Mouse (Mus musculus) midbrain, embryonic 14.5 days (tissue): ENCODE measurements around the gene Lsamp. TPM values are rescaled to one million over a fixed set of nuclear protein-coding genes. Genes with fewer than 3 reads are reported as not detected.
A peak's percentile ranks its signal among the peaks of the same experiment; 100 is the strongest.

Experiments
- ATAC-seq: fragments of 200-750 bp; cut with Nextera tagmentation; 2 replicates; pipeline ENCODE4 v1.8.0; 2017; ENCODE audit warnings: moderate number of reproducible peaks, moderate library complexity; ENCODE audit not compliant: low FRiP score, low TSS enrichment
- DNase-seq: peaks from one replicate; pipeline ENCODE4 v3.0.0-alpha.2; 2015
- H3K27ac ChIP-seq: fragments of 300-500 bp; sonication (generic); replicated peaks from 2 replicates; pipeline ENCODE4 v1.5.1; 2014; ENCODE audit warnings: mild to moderate bottlenecking, low read depth, low read length, moderate library complexity
- H3K27me3 ChIP-seq: fragments of 300-500 bp; sonication (generic); 2 replicates; pipeline ENCODE4 v1.6.1; 2014; ENCODE audit warnings: low read length, control low read depth, mixed read lengths; ENCODE audit not compliant: control insufficient read depth, insufficient read depth
- H3K36me3 ChIP-seq: fragments of 300-500 bp; sonication (generic); 2 replicates; pipeline ENCODE4 v1.6.1; 2014; ENCODE audit warnings: low read length, control low read depth; ENCODE audit not compliant: control insufficient read depth, insufficient read depth
- H3K4me1 ChIP-seq: fragments of 300-500 bp; sonication (generic); 2 replicates; pipeline ENCODE4 v1.6.1; 2014; ENCODE audit warnings: mild to moderate bottlenecking, antibody characterized with exemption, low read length, control low read depth; ENCODE audit not compliant: control insufficient read depth, insufficient read depth
- H3K4me2 ChIP-seq: fragments of 300-500 bp; sonication (generic); 2 replicates; pipeline ENCODE4 v1.6.1; 2014; ENCODE audit warnings: mild to moderate bottlenecking, low read length, moderate library complexity
- H3K4me3 ChIP-seq: fragments of 300-500 bp; sonication (generic); replicated peaks from 2 replicates; pipeline ENCODE4 v1.5.1; 2014; ENCODE audit warnings: low read depth, low read length
- H3K9ac ChIP-seq: fragments of 300-500 bp; sonication (generic); replicated peaks from 2 replicates; pipeline ENCODE4 v1.6.1; 2014; ENCODE audit warnings: mild to moderate bottlenecking, low read length, moderate library complexity
- H3K9me3 ChIP-seq: fragments of 300-500 bp; sonication (generic); 2 replicates; pipeline ENCODE4 v1.6.1; 2016; ENCODE audit warnings: low read length, control low read depth, mixed read lengths; ENCODE audit not compliant: control insufficient read depth
- WGBS: fragments of 180-500 bp; shearing (Covaris S2); extraction: QIAGEN DNeasy Blood & Tissue Kit; methylation state at CpG from one replicate; pipeline ENCODE4 v1.1.7; 2014; 5-methylcytosine and 5-hydroxymethylcytosine counted together
- polyA plus RNA-seq: library from polyadenylated mRNA; unstranded; fragments of >200 nt; fragmentation: Nextera tagmentation; extraction: Ambion mirVana; gene quantifications from 2 replicates; pipeline ENCODE4 v1.2.1, GENCODE M21; 2014

Gene Lsamp
- polyA plus RNA-seq, 1 experiment from 2014 or later = 79.5 TPM

GRCm38 (mm10) chr16:40930596-40930995, 946.4 kb downstream of the Lsamp start:
- WGBS = 92% methylated on average over 4 of the region's 4 CpGs
- Histone ChIP-seq H3K4me2 (no peak overlapping the region), H3K4me1 (no peaks in the 10 kb centered on the region), H3K27me3 (no peaks in the 10 kb centered on the region), H3K4me3 (no peak overlapping the region), H3K9me3 (no peaks in the 10 kb centered on the region), H3K9ac (no peak overlapping the region), H3K27ac (no peak overlapping the region), H3K36me3 (no peaks in the 10 kb centered on the region)
- DNase-seq (no peak), ATAC-seq (no peak)

GRCm38 (mm10) chr16:40942266-40942665, 958.1 kb downstream of the Lsamp start:
- H3K27me3 ChIP-seq = no peaks in the 10 kb centered on the region
- H3K9me3 ChIP-seq = no peaks in the 10 kb centered on the region
- H3K27ac ChIP-seq = no peak overlapping the region
- no peak overlapping the region for H3K4me2 ChIP-seq
- ATAC-seq (no peak), DNase-seq (no peak)
- H3K4me1 ChIP-seq = no peaks in the 10 kb centered on the region
- no peak overlapping the region for H3K9ac ChIP-seq
- H3K36me3 ChIP-seq = no peaks in the 10 kb centered on the region
- 87% methylated on average over 3 of the region's 3 CpGs for WGBS
- no peak overlapping the region for H3K4me3 ChIP-seq

GRCm38 (mm10) chr16:40945834-40946233, 961.7 kb downstream of the Lsamp start:
- Histone ChIP-seq H3K9me3 (no peaks in the 10 kb centered on the region), H3K36me3 (no peaks in the 10 kb centered on the region), H3K4me3 (no peak overlapping the region), H3K27ac (no peak overlapping the region; the same call in 1 of the 2 replicates), H3K4me2 (no peak overlapping the region), H3K9ac (no peak overlapping the region), H3K27me3 (no peaks in the 10 kb centered on the region), H3K4me1 (no peaks in the 10 kb centered on the region)
- peak; percentile 50 for DNase-seq
- ATAC-seq = no peak
- 35% methylated on average over 1 of the region's 1 CpGs for WGBS

- DNase-seq (no peak), ATAC-seq (no peak)
- no peaks in the 10 kb centered on the region for H3K9me3 ChIP-seq
- H3K4me1 ChIP-seq = no peaks in the 10 kb centered on the region
- no peak overlapping the region for H3K9ac ChIP-seq
- no peaks in the 10 kb centered on the region for H3K36me3 ChIP-seq
- H3K27me3 ChIP-seq = no peaks in the 10 kb centered on the region
- H3K4me2 ChIP-seq = no peak overlapping the region
- no peak overlapping the region for H3K27ac ChIP-seq
- H3K4me3 ChIP-seq = no peak overlapping the region
Measured at GRCm38 (mm10) chr16:40948013-40948412, 963.9 kb downstream of the Lsamp start.

- H3K9ac ChIP-seq = no peak overlapping the region
- DNase-seq (no peak), ATAC-seq (no peak)
- no peaks in the 10 kb centered on the region for H3K4me1 ChIP-seq
- H3K27me3 ChIP-seq = no peaks in the 10 kb centered on the region
- no peaks in the 10 kb centered on the region for H3K36me3 ChIP-seq
- WGBS = 85% methylated on average over 2 of the region's 2 CpGs
- H3K27ac ChIP-seq = no peak overlapping the region
- no peaks in the 10 kb centered on the region for H3K9me3 ChIP-seq
- no peak overlapping the region for H3K4me2 ChIP-seq
- no peak overlapping the region for H3K4me3 ChIP-seq
Measured at GRCm38 (mm10) chr16:40959211-40959610, 975.0 kb downstream of the Lsamp start.

GRCm38 (mm10) chr16:40960586-40960985, 976.4 kb downstream of the Lsamp start:
- H3K4me3 ChIP-seq = no peak overlapping the region
- no peak overlapping the region for H3K4me2 ChIP-seq
- DNase-seq (peak; percentile 65), ATAC-seq (peak; percentile 17; the same call in 1 of the 2 replicates)
- H3K4me1 ChIP-seq = no peaks in the 10 kb centered on the region
- H3K27me3 ChIP-seq = no peaks in the 10 kb centered on the region
- H3K36me3 ChIP-seq = no peaks in the 10 kb centered on the region
- H3K9ac ChIP-seq = no peak overlapping the region
- 0 out of 2 replicates have a peak overlapping the region, but pooled peaks have one; percentile 26 for H3K27ac ChIP-seq
- no peaks in the 10 kb centered on the region for H3K9me3 ChIP-seq
- WGBS = 72% methylated on average over 1 of the region's 1 CpGs

- H3K9me3 ChIP-seq = no peaks in the 10 kb centered on the region
- 0 out of 2 replicates have a peak overlapping the region, but pooled peaks have one; percentile 26 for H3K27ac ChIP-seq
- H3K36me3 ChIP-seq = no peaks in the 10 kb centered on the region
- peak; percentile 95 for ATAC-seq
- peak overlapping the region; percentile 55 for H3K4me2 ChIP-seq
- DNase-seq = peak; percentile 93
- peak overlapping the region; percentile 43 for H3K9ac ChIP-seq
- H3K27me3 ChIP-seq = no peaks in the 10 kb centered on the region
- H3K4me1 ChIP-seq = peaks cover 11% of the 10 kb centered on the region
- 22% methylated on average over 17 of the region's 17 CpGs for WGBS
- H3K4me3 ChIP-seq = peak overlapping the region; percentile 26
Measured at GRCm38 (mm10) chr16:40968088-40968860, 984.1 kb downstream of the Lsamp start.

- Histone ChIP-seq H3K4me1 (peaks cover 11% of the 10 kb centered on the region), H3K9me3 (no peaks in the 10 kb centered on the region), H3K4me2 (no peak overlapping the region), H3K4me3 (no peak overlapping the region), H3K9ac (no peak overlapping the region), H3K27me3 (no peaks in the 10 kb centered on the region), H3K36me3 (no peaks in the 10 kb centered on the region), H3K27ac (no peak overlapping the region)
- ATAC-seq = no peak
- DNase-seq = no peak
- WGBS = 79% methylated on average over 3 of the region's 3 CpGs
Measured at GRCm38 (mm10) chr16:40971382-40971781, 987.2 kb downstream of the Lsamp start.

GRCm38 (mm10) chr16:40974084-40974483, 989.9 kb downstream of the Lsamp start:
- no peak for DNase-seq
- H3K4me1 ChIP-seq = peaks cover under 1% of the 10 kb centered on the region; the same call in 1 of the 2 replicates
- H3K9me3 ChIP-seq = no peaks in the 10 kb centered on the region
- 77% methylated on average over 2 of the region's 2 CpGs for WGBS
- H3K4me3 ChIP-seq = no peak overlapping the region
- H3K9ac ChIP-seq = no peak overlapping the region
- ATAC-seq = no peak
- no peaks in the 10 kb centered on the region for H3K36me3 ChIP-seq
- no peak overlapping the region for H3K27ac ChIP-seq
- no peaks in the 10 kb centered on the region for H3K27me3 ChIP-seq
- no peak overlapping the region for H3K4me2 ChIP-seq
